Mouse (Mus musculus) lung, postnatal 36 days (tissue): ENCODE results near the gene Slco4c1.

ENCODE experiments used
- DNase-seq: peaks from one replicate; pipeline ENCODE4 v3.0.0; 2022; ENCODE audit warnings: mixed read lengths

Slco4c1 gene

DNA sequence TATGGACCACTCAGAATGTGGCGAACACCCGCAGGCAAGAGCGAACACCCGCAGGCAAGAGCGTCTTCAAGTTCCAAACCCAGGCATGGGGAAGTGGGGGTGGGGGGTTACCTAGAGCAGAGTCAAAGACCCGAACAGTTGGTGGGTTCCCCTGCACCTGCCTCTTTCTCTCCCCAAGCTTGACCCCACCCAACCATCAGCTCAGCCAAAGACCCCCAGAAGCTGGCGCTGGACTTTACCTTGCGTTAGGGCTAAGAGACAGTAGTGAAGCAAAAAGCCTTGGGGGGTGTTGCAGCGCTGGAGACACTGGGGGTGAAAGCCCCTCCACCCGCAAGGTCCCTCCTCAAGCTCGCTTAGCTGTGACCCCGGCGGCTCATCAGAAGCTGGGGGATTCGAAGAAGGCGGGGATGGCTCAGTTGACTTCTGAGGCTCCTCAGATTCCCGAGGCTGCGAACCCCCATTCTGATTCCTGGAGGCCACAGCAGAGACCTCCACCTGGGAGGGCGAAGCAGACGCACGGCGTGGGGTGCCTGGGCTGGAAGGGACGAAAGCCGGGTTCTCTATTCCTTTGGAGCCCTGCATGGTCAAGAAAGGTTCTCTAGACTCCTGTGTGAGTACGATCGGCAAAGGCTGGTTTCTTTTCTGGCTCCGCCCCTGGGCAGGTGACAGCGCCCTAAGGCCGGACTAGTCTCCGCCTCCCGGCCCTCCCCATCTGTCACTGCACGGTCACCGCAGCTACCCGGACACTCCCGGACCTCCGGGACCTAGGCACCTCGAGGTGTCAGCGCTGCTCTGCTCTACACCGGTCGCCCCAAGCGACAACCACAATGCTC, at the start of gene Slco4c1:
Gene Slco4c1 (minus strand): TSS at position 644 of the 833 bp plus-strand sequence.
- DNase-seq: peak; percentile 86

DNA sequence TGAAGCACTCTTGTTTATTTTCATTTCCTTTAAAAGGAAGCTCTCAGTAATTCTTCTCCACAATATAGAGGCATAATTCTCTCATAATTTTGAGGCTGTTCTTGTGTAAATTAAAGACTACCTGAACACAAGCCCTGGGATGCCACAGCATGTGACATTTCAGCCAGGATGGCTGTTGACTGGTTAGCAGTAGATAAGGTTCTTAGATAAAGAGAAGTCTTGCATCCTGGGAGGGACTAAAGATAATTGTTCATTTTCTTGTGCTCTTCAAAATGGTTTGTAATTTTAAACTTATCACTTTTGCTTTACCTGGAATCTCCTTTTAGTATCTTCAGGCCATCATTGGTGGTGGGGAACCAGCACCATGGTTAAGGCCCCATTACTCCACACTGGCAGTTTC, 45.4 kb upstream of the Slco4c1 start:
- DNase-seq: no peak

DNA sequence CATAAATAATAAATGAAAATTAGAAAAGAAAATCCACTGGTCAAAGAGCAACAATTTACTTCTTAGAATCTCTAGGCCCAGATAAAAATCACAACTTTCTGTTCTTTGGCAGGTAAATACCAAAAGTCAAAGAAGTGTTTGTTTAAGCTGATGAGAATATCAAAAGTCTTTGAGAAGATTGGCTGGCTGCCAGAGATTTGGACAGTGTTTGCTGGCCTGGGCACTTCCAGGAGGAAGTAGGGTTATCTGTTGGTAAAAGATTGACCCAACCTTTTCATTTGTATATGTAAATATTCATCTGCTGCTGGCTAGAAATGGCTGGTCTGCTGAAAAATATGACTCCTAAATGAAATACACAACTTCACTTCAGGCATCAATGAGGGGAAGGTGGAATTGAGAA, 11.8 kb upstream of the Slco4c1 start:
- no peak for DNase-seq

DNA sequence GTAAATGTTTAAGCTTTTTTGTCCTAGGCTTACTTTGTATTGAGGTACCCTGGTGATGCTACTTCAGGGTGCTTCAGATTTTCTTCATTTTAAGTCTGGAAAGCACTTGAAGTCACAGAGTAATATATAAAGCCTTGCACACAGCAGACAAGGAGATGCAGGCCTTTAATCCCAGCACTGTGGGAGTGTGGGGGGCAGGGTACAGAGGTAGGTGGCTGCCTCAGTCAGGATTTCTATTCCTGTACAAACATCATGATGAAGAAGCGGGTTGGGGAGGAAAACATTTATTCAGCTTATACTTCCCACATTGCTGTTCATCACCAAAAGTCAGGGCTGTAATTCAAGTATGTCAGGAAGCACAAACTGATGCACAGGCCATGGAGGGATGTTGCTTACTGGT, 6.6 kb upstream of the Slco4c1 start:
- DNase-seq: no peak

DNA sequence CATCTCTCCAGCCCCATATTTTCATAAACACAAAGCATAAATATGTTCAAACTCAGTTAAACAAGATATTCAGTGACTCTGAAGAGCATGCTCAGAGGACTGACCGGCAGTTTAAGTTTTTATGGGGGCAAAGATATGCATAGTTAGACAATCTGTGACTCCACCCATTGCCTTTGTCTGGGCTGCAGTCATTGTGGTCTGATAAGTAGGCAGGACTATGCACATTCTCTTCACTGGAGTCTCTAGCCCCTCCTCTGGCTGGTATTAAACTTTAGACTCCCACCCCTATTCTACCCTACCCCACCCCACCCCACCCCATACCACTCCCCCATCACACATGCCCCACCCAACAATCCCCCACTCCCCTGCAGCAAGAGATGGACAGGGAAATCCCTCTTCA, 4.1 kb upstream of the Slco4c1 start:
- no peak for DNase-seq

- no peak for DNase-seq
These were observed 2.7 kb upstream of the Slco4c1 start for GRCm38 (mm10) chr1:96874636-96875035.

- no peak for DNase-seq
These were observed 356 bp upstream of the Slco4c1 start for GRCm38 (mm10) chr1:96872361-96872693.

- no peak for DNase-seq
These were observed 1.1 kb downstream of the Slco4c1 start for GRCm38 (mm10) chr1:96870764-96871307.

- DNase-seq: peak; percentile 56
These were observed 3.2 kb downstream of the Slco4c1 start for GRCm38 (mm10) chr1:96868722-96869121.

DNA sequence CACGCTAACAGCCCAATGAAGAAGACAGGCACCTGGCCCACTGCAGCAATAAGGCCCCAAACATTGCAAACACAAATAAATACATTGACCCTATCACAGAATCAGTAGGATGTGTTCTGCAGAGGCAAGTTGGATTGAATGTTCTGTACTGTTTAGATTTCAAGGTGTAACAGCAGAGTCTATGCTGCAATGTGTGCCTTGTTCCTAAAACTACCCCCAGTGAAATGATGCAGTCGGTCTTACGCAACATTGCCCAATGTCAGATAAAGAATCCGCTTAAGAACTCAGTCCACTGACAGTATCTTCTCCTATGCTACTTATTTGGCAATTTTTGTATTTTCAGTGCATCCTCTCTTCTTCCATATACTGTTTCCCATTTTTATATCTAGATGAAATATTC, 6.0 kb downstream of the Slco4c1 start:
- DNase-seq: no peak

GRCm38 (mm10) chr1:96864120-96864519, 7.9 kb downstream of the Slco4c1 start:
- no peak for DNase-seq

GRCm38 (mm10) chr1:96859995-96860684, 11.8 kb downstream of the Slco4c1 start:
- no peak for DNase-seq

GRCm38 (mm10) chr1:96853541-96853940, 18.4 kb downstream of the Slco4c1 start:
- no peak for DNase-seq

GRCm38 (mm10) chr1:96849101-96849500, 22.9 kb downstream of the Slco4c1 start:
- no peak for DNase-seq

DNA sequence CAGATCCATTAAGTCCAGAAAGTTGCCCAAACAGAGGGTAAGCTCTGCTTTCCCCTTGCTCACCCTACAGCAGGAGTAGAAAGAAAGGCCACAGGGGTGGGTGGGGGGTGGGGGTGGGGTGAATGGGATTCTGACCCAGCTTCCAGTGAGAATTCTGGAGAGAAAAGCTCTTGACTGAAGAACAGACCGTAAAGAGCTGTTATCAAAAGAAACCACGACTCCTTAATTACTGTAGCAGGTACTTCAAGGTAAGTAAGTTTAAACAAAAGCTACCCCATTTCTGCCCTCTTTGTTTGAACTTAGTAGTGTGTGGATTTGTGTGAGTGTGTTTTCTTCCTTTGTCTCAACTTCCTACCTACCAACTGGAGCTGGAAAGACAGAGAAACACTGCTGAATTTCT, 23.4 kb downstream of the Slco4c1 start:
- no peak for DNase-seq

DNA sequence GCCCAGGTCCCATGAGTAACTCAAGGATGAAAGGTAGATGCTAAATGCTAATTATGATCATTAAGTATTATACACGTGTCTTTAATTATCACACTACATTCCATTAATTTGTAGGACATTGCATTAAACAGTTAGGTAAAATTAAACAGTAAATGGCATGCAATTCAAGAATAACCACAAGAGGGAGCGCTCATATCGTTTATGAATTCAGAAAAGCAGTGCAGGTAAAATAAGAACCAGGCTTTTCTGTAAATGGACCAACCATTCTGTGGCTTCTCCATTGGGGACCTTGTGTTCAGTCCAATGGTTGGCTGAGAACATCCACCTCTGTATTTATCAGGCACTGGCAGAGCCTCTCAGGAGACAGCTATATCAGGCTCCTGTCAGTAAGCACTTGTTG, 25.2 kb downstream of the Slco4c1 start:
- peak; percentile 63 for DNase-seq

DNA sequence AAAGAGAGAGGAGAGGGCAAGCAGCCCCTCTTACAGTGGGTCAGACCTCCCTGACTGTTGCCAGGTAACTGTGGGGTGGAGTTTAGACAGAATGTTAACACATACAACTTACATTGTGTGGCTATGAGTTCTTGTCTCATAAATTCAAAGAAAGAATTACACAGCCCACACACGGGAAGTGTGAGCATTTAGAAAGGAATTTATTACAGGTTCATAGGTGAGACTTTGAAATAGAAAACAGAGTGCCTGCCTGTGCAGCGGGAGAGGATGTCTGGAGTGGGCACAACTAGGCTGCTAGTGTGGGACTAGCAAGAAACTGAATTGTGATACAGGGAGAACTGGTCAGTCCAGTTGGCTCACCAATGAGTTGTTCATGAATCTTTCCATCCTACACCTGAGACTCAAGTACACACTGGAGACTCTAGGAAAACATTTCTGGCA, 66.7 kb downstream of the Slco4c1 start:
- peak; percentile 84 for DNase-seq

DNA sequence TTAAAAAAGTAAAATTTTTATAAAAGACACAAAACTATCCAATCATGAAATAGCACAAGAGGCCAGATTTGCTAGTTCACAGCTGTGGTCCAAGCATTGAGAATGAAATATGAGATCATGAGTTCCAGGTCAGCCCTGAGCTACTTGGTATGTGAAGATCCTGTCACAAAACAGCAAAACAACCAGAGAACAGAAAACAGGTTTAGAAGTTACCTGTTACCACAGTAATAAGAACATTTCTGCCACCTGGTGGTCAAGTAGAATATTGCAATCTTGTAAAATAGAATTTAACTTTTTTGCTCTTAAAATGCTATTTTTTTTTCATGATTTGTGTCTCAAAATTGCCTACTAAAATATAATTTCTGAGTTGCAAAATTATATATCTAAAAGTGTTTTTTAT, 70.4 kb downstream of the Slco4c1 start:
- DNase-seq: peak; percentile 33

DNA sequence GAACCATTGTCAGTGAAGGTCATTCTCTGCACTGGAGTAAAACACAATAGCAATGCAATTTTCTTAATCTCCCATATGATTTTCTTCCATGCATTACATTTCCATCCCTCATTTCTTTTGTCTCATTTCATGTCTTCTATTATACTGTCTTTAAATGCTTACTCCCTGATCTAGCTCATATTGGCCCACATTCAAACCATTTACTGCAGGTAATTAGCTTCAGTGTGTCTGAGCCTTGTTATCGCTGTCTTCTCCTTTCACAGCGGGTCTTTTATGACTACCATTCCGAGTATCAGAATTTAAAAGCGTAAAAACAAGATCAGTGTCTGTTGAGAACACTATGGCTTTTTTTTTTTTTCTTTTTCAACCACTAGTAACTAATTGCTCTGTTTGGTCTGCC, 77.3 kb downstream of the Slco4c1 start:
- no peak for DNase-seq

DNA sequence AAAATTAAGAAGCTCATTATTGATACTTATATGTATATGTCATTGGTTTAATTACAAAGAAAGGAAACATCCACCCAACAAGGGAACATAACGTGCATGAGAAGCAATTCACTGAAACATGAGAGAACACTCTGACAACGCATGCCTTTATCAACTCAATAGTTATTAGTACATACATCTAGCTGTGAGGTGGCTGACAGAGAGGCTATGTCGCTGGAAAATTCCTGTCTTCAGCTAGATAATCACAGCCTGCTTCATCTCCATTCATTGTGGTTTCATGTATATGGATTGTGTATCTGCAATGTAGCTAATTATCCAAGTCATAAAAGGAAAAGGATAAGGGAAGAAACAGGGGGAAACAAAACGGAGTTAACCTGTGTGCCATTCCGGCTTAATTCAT, 77.7 kb downstream of the Slco4c1 start:
- DNase-seq: no peak

- DNase-seq: no peak
These were observed 82.7 kb downstream of the Slco4c1 start for GRCm38 (mm10) chr1:96789268-96789667.

- no peak for DNase-seq
These were observed 97.8 kb downstream of the Slco4c1 start for GRCm38 (mm10) chr1:96774174-96774573.

- no peak for DNase-seq
These were observed 98.3 kb downstream of the Slco4c1 start for GRCm38 (mm10) chr1:96773712-96774111.

GRCm38 (mm10) chr1:96770283-96770682, 101.7 kb downstream of the Slco4c1 start:
- no peak for DNase-seq
